Mouse (Mus musculus) T-cell, adult 2 months (primary cell): Measurements from ENCODE around the gene Abtb2.

Source experiments
- DNase-seq: peaks from one replicate; pipeline ENCODE4 v3.0.0; 2022; ENCODE audit warnings: low spot score

The Abtb2 gene

GRCm38 (mm10) chr2:103618407-103618806, 52.3 kb downstream of the Abtb2 start:
- no peak for DNase-seq

DNA sequence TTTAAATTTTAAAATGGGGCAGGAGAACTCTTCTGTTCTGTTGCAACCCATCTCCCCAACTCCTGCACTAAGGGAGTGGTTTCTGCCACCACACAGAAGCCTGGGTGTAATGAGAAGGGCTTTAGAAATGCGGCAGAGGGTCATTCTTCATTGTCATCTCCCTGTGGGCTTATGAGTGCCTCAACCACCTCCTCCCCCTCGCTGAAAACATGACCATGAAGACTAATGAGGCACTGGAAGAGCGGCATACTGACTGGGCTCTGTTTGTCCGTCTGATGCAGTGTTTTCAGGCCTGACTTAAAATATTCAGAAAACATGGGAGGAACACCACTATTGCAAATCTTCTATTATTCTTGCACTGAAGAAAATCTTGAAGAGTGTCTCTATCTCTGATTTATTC, 56.8 kb downstream of the Abtb2 start:
- no peak for DNase-seq

DNA sequence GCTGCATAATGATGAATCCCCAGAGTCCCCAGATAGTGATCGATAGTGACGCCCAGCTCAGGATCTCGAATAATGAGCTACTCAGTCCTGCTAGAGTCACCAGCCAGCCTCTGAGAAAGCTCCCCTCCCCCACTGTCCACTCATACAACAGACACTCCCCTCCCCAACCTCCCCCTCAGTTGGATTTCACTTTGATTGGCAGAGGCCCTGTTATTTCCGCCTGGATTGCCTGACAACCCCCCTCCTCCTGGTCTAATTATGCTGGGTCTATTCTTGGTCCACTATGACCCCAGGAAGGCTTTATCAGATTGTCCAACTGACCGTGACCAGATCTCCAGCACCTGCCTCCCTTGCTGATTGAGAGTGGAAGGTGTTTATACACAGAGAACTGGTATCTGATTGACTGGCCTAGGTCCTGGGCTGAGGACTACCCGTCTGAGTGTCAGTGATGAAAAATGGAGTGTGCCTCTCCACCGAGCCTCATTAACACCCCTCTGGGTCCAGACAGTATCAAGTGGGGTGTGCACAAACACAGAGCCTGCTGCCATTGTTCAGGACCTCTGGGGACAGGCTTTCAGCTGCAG, 59.3 kb downstream of the Abtb2 start:
- no peak for DNase-seq

DNA sequence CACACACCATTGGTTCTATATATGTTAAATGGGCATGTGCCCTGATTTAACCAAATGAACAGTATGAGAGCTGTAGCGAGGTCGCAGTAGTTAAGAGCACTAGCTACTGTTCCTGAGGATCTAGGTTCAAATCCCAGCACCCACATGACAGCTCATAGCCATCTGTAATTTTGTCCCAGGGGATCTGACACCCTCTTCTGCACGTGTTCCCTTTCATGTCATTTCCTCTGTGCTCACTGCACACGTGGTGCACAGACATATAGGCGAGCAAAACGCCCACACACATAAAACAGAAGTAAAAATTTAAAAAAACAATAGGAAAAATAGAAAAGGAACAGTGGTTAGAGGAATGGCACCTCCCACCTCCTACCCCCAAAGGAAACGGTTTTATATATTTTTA, 61.0 kb downstream of the Abtb2 start:
- no peak for DNase-seq

DNA sequence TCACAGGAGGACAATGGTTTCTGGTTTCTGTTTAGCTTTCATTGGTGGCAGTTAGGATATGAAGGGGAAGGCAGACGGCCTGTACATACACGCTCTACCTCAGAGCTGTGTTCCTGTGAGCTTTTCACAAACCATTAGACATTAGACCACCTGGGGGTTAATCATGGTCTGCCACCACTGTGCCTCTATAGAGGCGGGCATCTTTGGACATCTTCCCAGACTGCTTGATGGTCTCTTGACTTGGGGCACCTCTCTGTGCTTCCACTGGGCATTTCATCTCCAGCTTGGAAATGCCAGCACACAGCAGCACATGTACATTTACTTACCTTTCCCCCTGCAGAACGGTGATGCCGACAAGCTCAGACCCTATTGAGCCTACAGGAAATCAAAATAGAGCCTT, 63.8 kb downstream of the Abtb2 start:
- DNase-seq, result no peak

DNA sequence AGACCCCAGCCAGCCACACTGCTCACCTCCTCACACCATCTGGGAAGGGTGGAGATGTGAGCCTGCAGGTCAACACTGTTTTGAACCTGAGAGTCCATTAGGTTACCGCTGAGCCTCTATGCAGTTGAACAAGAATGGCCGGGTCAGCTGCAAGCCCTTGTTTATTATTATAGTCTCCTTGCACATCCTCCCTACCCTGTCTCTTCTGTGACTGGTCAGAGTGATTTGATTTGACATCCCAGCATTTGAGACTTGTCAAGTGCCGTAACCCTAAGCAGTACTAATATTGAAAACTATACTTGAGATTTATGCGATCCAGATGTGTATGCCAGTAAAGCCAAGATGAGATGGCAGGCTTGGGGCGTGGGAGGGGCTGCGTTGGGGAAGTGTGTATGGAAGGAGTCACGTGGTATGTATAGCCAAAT, 65.2 kb downstream of the Abtb2 start:
- no peak for DNase-seq

DNA sequence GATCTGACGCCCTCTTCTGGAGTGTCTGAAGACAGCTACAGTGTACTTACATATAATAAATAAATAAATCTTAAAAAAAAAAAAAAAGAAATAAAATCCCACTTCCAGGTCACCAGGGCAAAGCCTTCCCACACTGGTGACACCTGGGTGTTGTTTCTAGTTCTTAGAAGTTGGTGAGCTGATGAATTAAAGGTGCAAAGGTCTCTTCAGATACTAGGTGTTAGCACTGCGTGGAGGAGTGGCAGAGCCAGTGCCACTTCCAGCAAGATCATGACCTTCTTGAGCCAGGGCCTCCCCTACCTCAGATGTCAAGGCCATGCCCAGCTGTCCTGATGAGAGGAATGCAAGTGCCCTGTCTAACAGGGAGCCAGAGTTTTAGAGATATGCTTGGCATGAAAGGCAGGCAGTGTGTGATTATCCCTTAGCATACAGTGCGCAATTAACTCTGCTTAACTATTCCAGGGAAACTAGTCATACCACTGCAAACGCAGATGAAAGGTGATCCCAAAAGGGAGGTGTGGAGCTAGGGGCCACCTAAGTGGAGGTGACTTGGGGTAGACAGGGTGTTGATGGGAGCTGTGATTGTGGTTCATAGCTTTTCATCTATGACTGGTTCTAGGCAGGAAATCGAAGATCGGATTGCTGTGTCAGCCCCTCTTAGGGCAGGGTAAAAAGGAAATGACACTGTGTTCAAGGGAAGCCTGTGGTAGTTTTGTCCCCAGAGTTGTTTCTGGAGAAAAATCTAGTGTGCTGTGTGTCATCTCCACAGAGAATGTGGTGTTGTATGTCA, 66.2 kb downstream of the Abtb2 start:
- DNase-seq, result peak; percentile 67

GRCm38 (mm10) chr2:103632926-103633250, 66.8 kb downstream of the Abtb2 start:
- no peak for DNase-seq

- no peak for DNase-seq
Observed at GRCm38 (mm10) chr2:103635731-103636487, 69.8 kb downstream of the Abtb2 start.

DNA sequence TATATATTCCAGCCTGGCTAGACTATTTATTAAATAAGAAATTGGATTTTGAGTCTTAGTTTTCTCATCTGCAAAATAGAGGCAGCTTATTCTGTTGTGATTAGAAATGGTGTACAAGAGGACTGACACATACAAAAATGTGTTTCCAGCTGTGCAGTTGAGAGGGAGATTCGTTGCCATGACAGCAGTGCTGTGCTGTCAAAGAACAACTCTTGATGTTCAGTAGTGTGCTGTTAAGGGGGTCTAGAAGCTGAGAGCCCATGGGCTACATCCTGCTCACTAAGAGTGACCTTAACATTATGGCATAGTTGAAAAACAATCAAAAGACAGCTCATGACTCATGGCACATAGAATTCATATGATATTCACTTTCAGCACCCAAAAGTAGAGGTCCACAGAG, 71.3 kb downstream of the Abtb2 start:
- DNase-seq, result no peak

- DNase-seq, result no peak
Observed at GRCm38 (mm10) chr2:103637943-103638342, 71.8 kb downstream of the Abtb2 start.

DNA sequence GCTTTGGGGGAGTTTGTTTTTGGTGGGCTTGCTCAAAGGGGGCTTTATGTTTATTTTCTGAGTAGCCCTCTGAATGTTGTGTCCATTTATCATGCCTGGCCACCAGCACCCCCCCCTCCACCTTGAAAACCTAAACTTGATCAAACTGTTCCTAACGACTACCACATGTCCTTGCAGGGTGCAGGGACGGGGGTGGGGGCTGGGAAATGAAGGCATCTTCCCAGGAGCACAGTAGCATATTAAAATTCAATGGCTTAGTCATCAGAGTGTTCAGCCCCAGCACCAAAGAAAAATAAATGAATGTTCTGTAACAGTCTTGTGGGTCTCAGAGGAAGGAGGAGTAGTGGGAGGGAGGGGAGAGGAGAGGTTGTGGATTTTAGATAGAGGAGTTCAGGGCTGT, 73.6 kb downstream of the Abtb2 start:
- DNase-seq, result no peak

GRCm38 (mm10) chr2:103640861-103641260, 74.8 kb downstream of the Abtb2 start:
- no peak for DNase-seq

GRCm38 (mm10) chr2:103643584-103644211, 77.6 kb downstream of the Abtb2 start:
- no peak for DNase-seq

DNA sequence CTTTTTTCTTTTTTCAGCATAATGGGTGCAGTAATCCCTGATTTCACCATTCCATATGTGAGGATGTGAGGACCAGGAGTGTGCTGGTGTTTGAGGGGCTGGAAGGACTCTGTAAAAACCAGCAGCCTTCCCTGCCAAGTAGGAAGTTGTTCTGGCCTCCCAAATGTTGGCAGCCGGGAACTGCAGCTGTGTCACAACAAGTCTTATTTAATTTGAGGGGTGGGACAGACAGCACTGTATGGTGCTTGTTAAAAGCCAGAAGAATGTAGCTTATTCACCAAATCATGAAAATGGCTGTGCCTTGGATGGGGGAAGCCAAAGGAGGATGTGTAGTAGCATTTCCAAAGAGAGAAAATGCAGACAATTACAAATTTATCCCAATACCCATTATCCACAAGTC, 78.3 kb downstream of the Abtb2 start:
- DNase-seq, result no peak

DNA sequence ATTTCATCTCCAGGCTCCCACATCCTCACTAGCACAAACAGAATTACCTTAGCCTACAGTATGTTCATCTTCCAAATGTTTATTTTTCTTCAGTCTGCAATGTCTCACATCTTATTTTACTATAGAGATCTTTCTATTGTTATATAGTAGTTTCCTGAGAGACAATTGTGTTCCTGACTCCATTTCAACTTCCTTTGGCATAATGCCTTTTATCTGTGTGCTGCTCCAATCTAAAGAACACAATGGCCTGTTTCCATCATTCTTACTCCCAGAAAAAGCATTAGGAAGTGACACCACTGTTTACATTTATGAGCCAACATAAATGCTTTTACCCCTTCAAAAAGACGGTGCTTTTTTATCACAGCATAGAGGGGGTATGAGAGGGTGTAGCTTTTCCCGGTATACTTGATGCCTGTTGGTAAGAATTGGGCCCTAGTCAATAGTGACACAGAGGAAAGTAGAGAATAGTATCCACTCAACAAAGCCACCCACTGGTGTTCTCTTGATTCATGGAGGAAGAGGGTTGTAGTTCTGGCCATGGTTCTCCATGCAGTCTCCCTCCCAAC, 84.3 kb downstream of the Abtb2 start:
- no peak for DNase-seq

DNA sequence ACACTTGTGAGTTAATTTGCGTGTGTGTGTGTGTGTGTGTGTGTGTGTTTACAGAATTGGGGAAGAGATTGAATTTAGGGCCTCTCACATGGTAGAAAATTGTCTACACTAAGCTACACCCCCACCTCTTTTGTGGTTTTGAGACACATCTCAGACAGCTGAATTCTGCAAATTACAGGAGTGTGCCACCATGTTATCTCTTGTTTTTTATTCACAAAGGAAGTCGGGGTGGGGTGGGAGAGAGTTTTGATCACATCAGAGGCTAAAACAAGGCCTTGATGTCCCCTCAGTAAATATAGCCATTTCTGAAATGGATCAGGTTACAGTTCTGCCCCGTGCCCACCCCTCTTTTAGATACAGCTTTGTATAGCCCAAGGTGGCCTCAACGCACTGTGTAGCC, 86.0 kb downstream of the Abtb2 start:
- DNase-seq, result peak; percentile 50

DNA sequence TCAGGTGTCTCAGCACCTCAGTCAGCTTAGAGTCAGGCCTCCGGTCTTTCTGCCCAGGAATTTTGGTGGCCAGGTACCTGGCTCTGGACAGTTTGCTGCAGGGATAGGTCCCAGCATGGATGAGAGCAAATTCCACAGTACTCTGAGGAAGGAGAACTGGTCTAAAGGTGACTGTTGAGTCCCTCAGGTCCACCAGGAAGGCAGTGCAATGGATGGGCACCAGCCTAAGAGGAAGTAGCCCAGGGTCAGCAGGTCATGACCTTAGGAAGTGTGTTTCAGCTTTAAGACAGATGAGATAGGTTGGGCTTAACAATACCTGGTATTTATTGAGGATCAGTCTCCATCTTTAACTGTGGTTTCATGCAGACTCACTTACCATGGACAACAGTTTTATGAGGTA, 88.9 kb downstream of the Abtb2 start:
- no peak for DNase-seq

GRCm38 (mm10) chr2:103656028-103656427, 89.9 kb downstream of the Abtb2 start:
- DNase-seq, result peak; percentile 30

DNA sequence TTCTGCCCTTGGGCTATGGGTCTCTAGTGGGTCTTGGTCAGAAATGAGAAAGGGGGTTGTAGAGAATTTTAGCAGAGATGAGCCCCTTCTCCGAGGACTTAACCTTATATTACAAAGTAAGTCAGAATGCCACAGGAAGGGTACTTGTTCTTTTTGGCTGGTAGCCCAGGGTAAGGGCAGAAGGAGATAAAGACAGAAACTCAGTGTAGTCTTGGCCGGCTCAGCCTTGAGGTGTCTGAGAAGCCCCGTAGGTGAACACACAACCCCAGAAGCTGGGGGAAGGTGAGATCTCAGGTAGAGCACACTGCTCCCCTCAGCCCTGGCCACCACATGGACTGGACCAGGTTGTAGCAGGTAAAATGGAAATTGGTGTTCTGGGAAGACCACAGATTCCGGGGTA, 93.1 kb downstream of the Abtb2 start:
- DNase-seq, result no peak

DNA sequence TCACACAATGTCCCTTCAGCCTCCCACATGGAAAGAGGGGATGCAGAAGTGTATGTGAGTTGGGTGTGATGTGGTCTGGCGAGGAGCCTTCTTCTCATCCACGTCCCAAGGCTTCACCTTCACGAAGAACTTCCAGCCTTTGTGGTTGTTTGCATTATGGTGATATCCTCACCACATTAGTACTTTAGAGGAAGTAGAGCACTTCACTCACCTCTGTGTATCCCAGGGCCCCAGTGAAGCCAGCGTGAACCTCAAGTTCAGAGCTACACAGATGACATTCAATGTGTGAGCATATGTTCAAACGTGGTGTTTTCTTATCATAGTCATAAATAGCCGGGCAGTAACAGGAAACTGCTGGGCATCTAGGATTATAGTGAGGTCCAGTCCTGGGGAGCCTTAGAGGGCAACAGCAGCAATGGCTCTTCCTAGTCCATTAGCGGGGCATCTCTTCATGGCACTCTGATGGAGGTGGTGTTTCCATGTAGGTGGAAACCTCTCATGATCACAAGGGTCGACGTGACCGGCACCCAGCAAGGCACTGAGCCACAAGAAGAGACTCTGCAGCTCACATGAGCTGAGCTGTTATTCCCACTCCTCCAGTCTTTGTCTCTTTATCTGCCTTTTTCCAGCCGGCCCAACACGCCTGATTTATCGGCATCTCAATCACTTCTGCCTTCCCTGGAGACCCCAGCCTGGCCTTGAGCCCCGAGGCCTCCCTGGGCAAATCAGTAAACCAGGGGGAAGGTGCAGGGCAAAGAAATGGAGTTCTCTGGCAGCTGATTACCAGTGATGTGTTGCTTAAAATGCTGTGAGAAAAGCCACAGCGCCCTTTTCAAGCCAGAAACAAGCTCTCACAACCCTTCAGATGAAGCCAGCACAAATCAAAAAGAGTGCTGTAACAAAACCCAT, 93.8 kb downstream of the Abtb2 start:
- peak; percentile 42 for DNase-seq
